9 mouse cellular contexts compared by ENCODE assay signal in genomic region chr16:27457273-27457672, GRCm38 (mm10).
DNase-seq lines count a peak whose midpoint lies in the region; ATAC-seq and TF ChIP-seq lines count a peak whose summit lies in the region.
"Had no signal": no experiment of that assay in that cellular context is flagged by ENCODE, and none has a peak within 500 bp of the region (broad histone marks: within the 10 kb centered on the region; RNA-seq: fewer than 3 reads in every experiment).

No protein-coding gene starts in this region.

- peak; percentile 75 for DNase-seq in liver
- peak; percentile 90 to 93 for DNase-seq in cerebellum, postnatal 14 days
- DNase-seq in gastrocnemius, adult 2 months = peak; percentile 79
- peak; percentile 71 for DNase-seq in kidney, postnatal 0 days (ENCODE audit: low spot score)
- peak; percentile 63 for DNase-seq in liver, embryonic 11.5 days (ENCODE audit: low spot score)
- DNase-seq in neural tube, embryonic 11.5 days (ENCODE audit: low spot score) = peak; percentile 75
- peak; percentile 31 for DNase-seq in telencephalon, adult 2 months (ENCODE audit: low read depth, low spot score)

- no peak for ATAC-seq in liver, embryonic 12.5 days
- no peak for ATAC-seq in kidney, postnatal 0 days (replicated peaks; ENCODE audit: low FRiP score, low read depth)
- no peak for ATAC-seq in liver, embryonic 11.5 days (replicated peaks; ENCODE audit: low FRiP score)
- ATAC-seq in neural tube, embryonic 11.5 days (ENCODE audit: insufficient read depth, low FRiP score, low TSS enrichment) = peak; percentile 66

- no peak overlapping the region for H3K4me2 ChIP-seq in liver, embryonic 12.5 days
- no peak overlapping the region for H3K4me2 ChIP-seq in kidney, postnatal 0 days (ENCODE audit: low read length)
- H3K4me2 ChIP-seq in liver, embryonic 11.5 days = no peak overlapping the region
- H3K4me2 ChIP-seq in neural tube, embryonic 11.5 days (ENCODE audit: low read depth) = no peak overlapping the region
- H3K4me2 ChIP-seq: embryonic facial prominence, embryonic 13.5 days had no signal

- 11% methylated on average over 4 of the region's 4 CpGs for WGBS in liver, embryonic 12.5 days (ENCODE audit: insufficient replicate concordance)
- WGBS in kidney, postnatal 0 days = 19% methylated on average over 4 of the region's 4 CpGs
- WGBS in liver, embryonic 11.5 days = 14% methylated on average over 4 of the region's 4 CpGs
- 16% methylated on average over 4 of the region's 4 CpGs for WGBS in neural tube, embryonic 11.5 days

- no peak; the same call in 1 of the 2 replicates for TF ChIP-seq CTCF in gastrocnemius, adult 2 months (IDR thresholded peaks at IDR 0.05)
- peak; percentile 99 for TF ChIP-seq CTCF in kidney, postnatal 0 days (IDR thresholded peaks at IDR 0.05; ENCODE audit: low read depth)

- intact Hi-C loops in gastrocnemius, adult 2 months (cut with DNase I) = loop anchor here (2.0 kb wide), 1 partner anchor 316 kb away; no protein-coding TSS in a partner anchor

- H3K27me3 ChIP-seq in liver, embryonic 12.5 days (replicated peaks) = no peaks in the 10 kb centered on the region
- H3K27me3 ChIP-seq in kidney, postnatal 0 days (ENCODE audit: insufficient read depth, low read length) = no peaks in the 10 kb centered on the region
- H3K27me3 ChIP-seq in liver, embryonic 11.5 days (replicated peaks; ENCODE audit: control insufficient read depth, insufficient read depth, low read length) = no peaks in the 10 kb centered on the region
- no peaks in the 10 kb centered on the region for H3K27me3 ChIP-seq in neural tube, embryonic 11.5 days (ENCODE audit: control insufficient read depth, insufficient read depth, low read length)
- H3K27me3 ChIP-seq: embryonic facial prominence, embryonic 13.5 days had no signal

- H3K36me3 ChIP-seq in liver, embryonic 12.5 days = no peaks in the 10 kb centered on the region
- no peaks in the 10 kb centered on the region for H3K36me3 ChIP-seq in kidney, postnatal 0 days (ENCODE audit: insufficient read depth, low read length)
- no peaks in the 10 kb centered on the region for H3K36me3 ChIP-seq in liver, embryonic 11.5 days (ENCODE audit: control insufficient read depth, insufficient read depth, low read length)
- H3K36me3 ChIP-seq in neural tube, embryonic 11.5 days (ENCODE audit: control insufficient read depth, insufficient read depth, low read length) = no peaks in the 10 kb centered on the region
- H3K36me3 ChIP-seq: embryonic facial prominence, embryonic 13.5 days had no signal

- no peak overlapping the region for H3K27ac ChIP-seq in liver, embryonic 12.5 days
- H3K27ac ChIP-seq in gastrocnemius, adult 2 months = no peak overlapping the region
- H3K27ac ChIP-seq in kidney, postnatal 0 days = no peak overlapping the region
- H3K27ac ChIP-seq in liver, embryonic 11.5 days (ENCODE audit: low read depth, low read length) = no peak overlapping the region
- H3K27ac ChIP-seq in neural tube, embryonic 11.5 days (ENCODE audit: low read depth, low read length) = no peak overlapping the region
- H3K27ac ChIP-seq: embryonic facial prominence, embryonic 13.5 days had no signal

- no peaks in the 10 kb centered on the region for H3K4me1 ChIP-seq in liver, embryonic 12.5 days
- no peaks in the 10 kb centered on the region for H3K4me1 ChIP-seq in kidney, postnatal 0 days (replicated peaks; ENCODE audit: insufficient read depth, low read length)
- H3K4me1 ChIP-seq in liver, embryonic 11.5 days (replicated peaks; ENCODE audit: control insufficient read depth, insufficient read depth, low read length) = no peaks in the 10 kb centered on the region
- no peaks in the 10 kb centered on the region for H3K4me1 ChIP-seq in neural tube, embryonic 11.5 days (ENCODE audit: control insufficient read depth, insufficient read depth, low read length)
- H3K4me1 ChIP-seq: embryonic facial prominence, embryonic 13.5 days had no signal

- H3K4me3 ChIP-seq in liver, embryonic 12.5 days = no peak overlapping the region
- no peak overlapping the region for H3K4me3 ChIP-seq in gastrocnemius, adult 2 months
- no peak overlapping the region for H3K4me3 ChIP-seq in kidney, postnatal 0 days (replicated peaks; ENCODE audit: low read depth, low read length)
- no peak overlapping the region for H3K4me3 ChIP-seq in liver, embryonic 11.5 days (ENCODE audit: low read depth, low read length)
- H3K4me3 ChIP-seq in neural tube, embryonic 11.5 days (ENCODE audit: low read depth, low read length) = no peak overlapping the region
- H3K4me3 ChIP-seq: embryonic facial prominence, embryonic 13.5 days had no signal

- H3K9me3 ChIP-seq in liver, embryonic 12.5 days (replicated peaks) = no peaks in the 10 kb centered on the region
- H3K9me3 ChIP-seq in kidney, postnatal 0 days (replicated peaks; ENCODE audit: low read length) = no peaks in the 10 kb centered on the region
- H3K9me3 ChIP-seq in liver, embryonic 11.5 days (ENCODE audit: control insufficient read depth, low read length) = no peaks in the 10 kb centered on the region
- no peaks in the 10 kb centered on the region for H3K9me3 ChIP-seq in neural tube, embryonic 11.5 days (ENCODE audit: control insufficient read depth, low read length)
- H3K9me3 ChIP-seq: embryonic facial prominence, embryonic 13.5 days had no signal

- H3K9ac ChIP-seq in liver, embryonic 12.5 days = no peak overlapping the region
- no peak overlapping the region for H3K9ac ChIP-seq in kidney, postnatal 0 days (ENCODE audit: low read depth, low read length)
- no peak overlapping the region for H3K9ac ChIP-seq in liver, embryonic 11.5 days (ENCODE audit: low read depth, low read length)
- no peak overlapping the region for H3K9ac ChIP-seq in neural tube, embryonic 11.5 days (ENCODE audit: low read length)
- H3K9ac ChIP-seq: embryonic facial prominence, embryonic 13.5 days had no signal

Comparison
In these comparisons a context has a peak if more than half of its experiments do, and no peak if none do; other contexts are left out.
1. DNase-seq: peak in every context shown above with its lines; median percentile 92 in cerebellum, postnatal 14 days; 79 in gastrocnemius, adult 2 months; 75 in liver; 75 in neural tube, embryonic 11.5 days; 71 in kidney, postnatal 0 days; 63 in liver, embryonic 11.5 days; 31 in telencephalon, adult 2 months.